Mouse (Mus musculus) embryonic facial prominence, embryonic 11.5 days (tissue): ENCODE results near the gene Alyref2. TPM values are rescaled to one million over a fixed set of nuclear protein-coding genes. Genes with fewer than 3 reads are reported as not detected.

Source experiments
- ATAC-seq: fragments of 200-750 bp; cut with Nextera tagmentation; replicated peaks from 2 replicates; pipeline ENCODE4 v1.8.0; 2017; ENCODE audit warnings: low read depth; ENCODE audit not compliant: insufficient number of reproducible peaks, low FRiP score, low TSS enrichment
- DNase-seq: peaks from one replicate; pipeline ENCODE4 v3.0.0-alpha.2; 2015; ENCODE audit warnings: low spot score
- H3K27ac ChIP-seq: fragments of 300-500 bp; sonication (generic); replicated peaks from 2 replicates; pipeline ENCODE4 v1.5.1; 2014; ENCODE audit warnings: mild to moderate bottlenecking, low read depth, low read length, control low read depth
- H3K27me3 ChIP-seq: fragments of 300-500 bp; sonication (generic); 2 replicates; pipeline ENCODE4 v1.6.1; 2014; ENCODE audit warnings: mild to moderate bottlenecking, low read length, moderate library complexity, mixed read lengths; ENCODE audit not compliant: control insufficient read depth, insufficient read depth
- H3K36me3 ChIP-seq: fragments of 300-500 bp; sonication (generic); replicated peaks from 2 replicates; pipeline ENCODE4 v1.6.1; 2014; ENCODE audit warnings: low read depth, mild to moderate bottlenecking, low read length, moderate library complexity, mixed read lengths; ENCODE audit not compliant: control insufficient read depth, insufficient read depth
- H3K4me1 ChIP-seq: fragments of 300-500 bp; sonication (generic); 2 replicates; pipeline ENCODE4 v1.6.1; 2014; ENCODE audit warnings: low read length, mixed read lengths; ENCODE audit not compliant: control insufficient read depth, insufficient read depth
- H3K4me2 ChIP-seq: fragments of 300-500 bp; sonication (generic); 2 replicates; pipeline ENCODE4 v1.6.1; 2014; ENCODE audit warnings: low read depth, mild to moderate bottlenecking, control low read depth, low read length, moderate library complexity
- H3K4me3 ChIP-seq: fragments of 300-500 bp; sonication (generic); 2 replicates; pipeline ENCODE4 v1.5.1; 2014; ENCODE audit warnings: low read depth, low read length, control low read depth
- H3K9ac ChIP-seq: fragments of 300-500 bp; sonication (generic); replicated peaks from 2 replicates; pipeline ENCODE4 v1.6.1; 2014; ENCODE audit warnings: mild to moderate bottlenecking, control low read depth, low read length
- H3K9me3 ChIP-seq: fragments of 300-500 bp; sonication (generic); replicated peaks from 2 replicates; pipeline ENCODE4 v1.6.1; 2016; ENCODE audit warnings: mild to moderate bottlenecking, low read length, inconsistent platforms, mixed read lengths; ENCODE audit not compliant: control insufficient read depth
- WGBS: fragments of 180-500 bp; shearing (Covaris S2); extraction: QIAGEN DNeasy Blood & Tissue Kit; methylation state at CpG from one replicate; pipeline ENCODE4 v1.1.7; 2014; 5-methylcytosine and 5-hydroxymethylcytosine counted together
- polyA plus RNA-seq: library from polyadenylated mRNA; unstranded; fragments of >200 nt; fragmentation: Nextera tagmentation; extraction: Ambion mirVana; gene quantifications from 2 replicates; pipeline ENCODE4 v1.2.1, GENCODE M21; 2014

Alyref2 gene
- polyA plus RNA-seq, 1 experiment from 2014 or later = 10.7 TPM

DNA sequence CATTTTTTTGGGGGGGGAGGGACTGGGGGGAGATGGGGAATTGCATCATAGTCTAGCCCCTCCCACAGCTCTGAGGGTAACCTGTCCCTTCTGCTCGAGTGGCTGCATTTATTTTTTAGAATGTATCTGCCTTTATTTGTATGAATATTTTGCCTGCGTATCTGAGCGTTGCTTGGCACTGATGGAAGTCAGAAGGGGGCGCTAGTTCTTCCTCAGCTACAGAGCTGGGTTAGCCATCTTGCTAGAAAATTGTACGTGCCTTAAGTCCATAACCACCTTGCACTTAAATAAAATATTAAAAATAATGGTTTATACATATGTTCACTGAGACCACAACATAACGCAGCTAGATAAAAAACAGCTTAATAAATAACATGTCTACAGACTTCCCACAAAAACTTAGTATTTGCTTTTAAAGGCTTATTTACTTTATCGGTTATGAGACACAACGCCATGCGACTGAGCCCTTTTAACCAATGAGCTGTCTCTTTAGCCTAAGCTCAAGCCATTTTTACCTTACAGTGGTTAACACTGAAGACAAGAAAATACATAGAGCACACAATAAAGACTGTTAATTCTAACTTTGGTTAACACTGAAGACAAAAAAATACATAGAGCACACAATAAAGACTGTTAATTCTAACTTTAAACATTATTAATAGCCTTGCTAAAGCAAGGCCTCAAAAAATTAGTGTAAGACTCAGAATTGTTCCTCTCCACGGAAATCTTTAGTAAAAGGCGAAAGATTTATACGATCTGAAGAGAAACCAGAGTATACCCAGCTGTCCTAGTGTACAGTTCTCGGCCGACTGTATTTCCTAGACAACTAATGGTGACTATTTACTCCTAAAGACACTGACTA, 659 bp upstream of the Alyref2 start:
- Histone ChIP-seq H3K4me2 (no peak overlapping the region; the same call in 1 of the 2 replicates), H3K4me3 (no peak overlapping the region), H3K9me3 (no peaks in the 10 kb centered on the region), H3K36me3 (no peaks in the 10 kb centered on the region), H3K27me3 (no peaks in the 10 kb centered on the region), H3K27ac (peak overlapping the region; percentile 21; the same call in 1 of the 2 replicates), H3K9ac (no peak overlapping the region), H3K4me1 (no peaks in the 10 kb centered on the region)
- under 1% methylated on average over 14 of the region's 14 CpGs for WGBS
- DNase-seq (peak; percentile 88), ATAC-seq (peak; percentile 87)

DNA sequence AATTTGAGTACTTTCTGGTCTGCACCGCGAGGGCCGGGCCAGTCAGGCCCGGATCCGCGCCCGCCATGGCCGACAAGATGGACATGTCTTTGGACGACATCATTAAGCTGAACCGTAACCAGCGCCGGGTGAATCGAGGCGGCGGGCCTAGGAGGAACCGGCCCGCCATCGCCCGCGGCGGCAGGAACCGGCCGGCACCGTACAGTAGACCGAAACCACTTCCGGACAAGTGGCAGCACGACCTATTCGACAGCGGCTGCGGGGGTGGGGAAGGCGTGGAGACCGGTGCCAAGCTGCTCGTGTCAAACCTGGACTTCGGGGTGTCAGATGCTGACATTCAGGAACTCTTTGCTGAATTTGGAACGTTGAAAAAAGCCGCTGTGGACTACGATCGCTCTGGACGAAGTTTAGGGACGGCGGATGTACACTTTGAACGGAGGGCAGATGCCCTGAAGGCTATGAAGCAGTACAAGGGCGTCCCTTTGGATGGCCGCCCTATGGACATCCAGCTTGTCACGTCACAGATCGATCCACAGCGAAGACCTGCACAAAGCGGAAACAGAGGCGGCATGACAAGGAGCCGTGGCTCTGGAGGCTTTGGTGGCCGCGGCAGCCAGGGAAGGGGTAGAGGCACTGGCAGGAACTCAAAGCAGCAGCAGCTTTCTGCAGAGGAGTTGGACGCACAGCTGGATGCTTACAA, 464 bp downstream of the Alyref2 start:
- DNase-seq = peak; percentile 69
- peak overlapping the region; percentile 81 for H3K27ac ChIP-seq
- H3K9me3 ChIP-seq = no peaks in the 10 kb centered on the region
- no peaks in the 10 kb centered on the region for H3K4me1 ChIP-seq
- no peaks in the 10 kb centered on the region for H3K36me3 ChIP-seq
- H3K4me2 ChIP-seq = peak overlapping the region; percentile 85
- peak; percentile 47 for ATAC-seq
- H3K4me3 ChIP-seq = peak overlapping the region; percentile 55
- WGBS = under 1% methylated on average over 53 of the region's 53 CpGs
- peak overlapping the region; percentile 77 for H3K9ac ChIP-seq
- no peaks in the 10 kb centered on the region for H3K27me3 ChIP-seq

DNA sequence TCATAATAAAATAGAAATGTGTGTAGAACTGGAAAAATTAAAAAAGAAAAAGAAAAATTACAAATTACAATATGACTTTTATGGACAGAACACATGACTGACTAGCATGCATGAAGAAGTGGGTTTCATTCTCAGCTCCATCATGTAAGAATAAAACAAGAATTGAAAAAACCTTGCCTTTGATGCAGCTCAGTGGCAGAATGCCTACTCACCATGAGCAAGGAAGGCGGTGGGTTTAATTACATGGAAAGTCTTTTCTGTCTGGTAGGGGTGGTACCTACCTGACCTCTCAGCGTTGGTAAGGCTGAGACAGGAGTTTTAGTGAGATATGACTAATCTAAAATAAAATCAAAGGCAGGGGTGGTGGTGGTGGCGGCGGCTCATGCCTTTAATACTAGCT, 1.3 kb downstream of the Alyref2 start:
- Histone ChIP-seq H3K4me3 (no peak overlapping the region), H3K9me3 (no peaks in the 10 kb centered on the region), H3K36me3 (no peaks in the 10 kb centered on the region), H3K27ac (no peak overlapping the region), H3K4me1 (no peaks in the 10 kb centered on the region), H3K4me2 (no peak overlapping the region), H3K9ac (no peak overlapping the region), H3K27me3 (no peaks in the 10 kb centered on the region)
- DNase-seq = no peak
- WGBS = 82% methylated on average over 4 of the region's 4 CpGs
- ATAC-seq = no peak

DNA sequence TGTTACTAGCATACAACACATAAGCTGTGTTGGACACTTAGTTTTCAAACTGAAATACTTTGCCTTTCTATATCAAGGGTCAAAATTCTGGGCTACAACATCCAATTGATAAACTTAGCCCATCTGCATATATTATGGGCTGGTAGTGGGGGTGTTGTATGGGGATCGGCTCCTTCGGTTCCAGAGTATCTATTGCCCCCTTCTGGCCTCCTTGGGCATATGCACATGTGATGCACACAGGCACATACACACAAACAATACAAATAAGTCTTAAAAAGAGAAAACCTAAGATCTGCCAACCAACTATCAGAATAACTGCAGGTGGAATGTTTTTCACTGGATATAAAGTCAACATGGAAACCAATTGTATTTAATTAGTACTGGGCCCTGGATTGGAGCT, 10.0 kb downstream of the Alyref2 start:
- H3K27me3 ChIP-seq = no peaks in the 10 kb centered on the region
- H3K9me3 ChIP-seq = no peaks in the 10 kb centered on the region
- no peak overlapping the region for H3K4me2 ChIP-seq
- DNase-seq (no peak), ATAC-seq (no peak)
- H3K36me3 ChIP-seq = no peaks in the 10 kb centered on the region
- WGBS = 89% methylated on average over 2 of the region's 2 CpGs
- no peak overlapping the region for H3K9ac ChIP-seq
- no peak overlapping the region for H3K4me3 ChIP-seq
- no peak overlapping the region for H3K27ac ChIP-seq
- no peaks in the 10 kb centered on the region for H3K4me1 ChIP-seq

DNA sequence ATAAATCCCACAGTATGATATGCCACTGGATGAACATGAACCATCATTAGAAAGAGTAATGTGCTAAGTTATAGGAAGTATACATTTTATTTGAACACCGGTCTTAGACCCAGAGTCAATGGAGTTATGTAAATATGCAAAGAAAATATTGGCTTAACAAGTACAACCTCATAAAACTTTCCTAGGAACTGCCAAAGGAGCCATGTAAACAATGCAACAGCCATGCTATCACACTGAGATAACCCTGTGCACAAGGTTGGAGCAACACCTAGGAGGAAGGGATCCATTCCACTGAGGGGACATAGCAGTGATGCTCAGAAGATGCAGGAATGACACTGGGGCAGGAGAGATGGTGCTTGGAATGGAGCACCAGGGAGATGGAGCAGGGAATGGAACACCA, 10.5 kb downstream of the Alyref2 start:
- Histone ChIP-seq H3K9me3 (no peaks in the 10 kb centered on the region), H3K36me3 (no peaks in the 10 kb centered on the region), H3K4me1 (no peaks in the 10 kb centered on the region), H3K9ac (no peak overlapping the region), H3K27ac (no peak overlapping the region), H3K4me3 (no peak overlapping the region), H3K27me3 (no peaks in the 10 kb centered on the region), H3K4me2 (no peak overlapping the region)
- 97% methylated on average over 1 of the region's 1 CpGs for WGBS
- DNase-seq (no peak), ATAC-seq (no peak)

DNA sequence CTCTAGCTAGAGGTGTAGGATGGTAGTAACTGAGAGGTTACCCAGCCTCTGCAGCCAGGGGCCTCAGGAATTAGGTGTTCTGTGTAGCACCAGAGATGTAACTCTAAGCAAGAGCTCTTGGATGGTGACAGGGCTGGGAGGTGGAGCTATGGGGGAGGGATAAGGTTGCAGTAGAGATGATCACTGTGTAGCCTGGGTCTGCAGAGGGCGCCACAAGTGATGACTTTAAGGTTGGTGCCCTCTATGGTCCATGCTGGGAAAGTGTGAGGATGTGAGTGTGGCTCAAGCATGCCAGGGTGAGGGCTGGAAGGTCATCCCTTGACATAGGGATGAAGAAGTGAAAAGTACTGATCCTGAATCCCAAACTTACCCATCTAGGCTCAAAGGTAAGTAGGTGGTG, 11.8 kb downstream of the Alyref2 start:
- no peaks in the 10 kb centered on the region for H3K4me1 ChIP-seq
- ATAC-seq (no peak), DNase-seq (no peak)
- no peaks in the 10 kb centered on the region for H3K36me3 ChIP-seq
- H3K4me2 ChIP-seq = no peak overlapping the region
- H3K27ac ChIP-seq = no peak overlapping the region
- no peaks in the 10 kb centered on the region for H3K27me3 ChIP-seq
- WGBS = 6% methylated on average over 1 of the region's 1 CpGs
- no peaks in the 10 kb centered on the region for H3K9me3 ChIP-seq
- no peak overlapping the region for H3K4me3 ChIP-seq
- H3K9ac ChIP-seq = no peak overlapping the region

DNA sequence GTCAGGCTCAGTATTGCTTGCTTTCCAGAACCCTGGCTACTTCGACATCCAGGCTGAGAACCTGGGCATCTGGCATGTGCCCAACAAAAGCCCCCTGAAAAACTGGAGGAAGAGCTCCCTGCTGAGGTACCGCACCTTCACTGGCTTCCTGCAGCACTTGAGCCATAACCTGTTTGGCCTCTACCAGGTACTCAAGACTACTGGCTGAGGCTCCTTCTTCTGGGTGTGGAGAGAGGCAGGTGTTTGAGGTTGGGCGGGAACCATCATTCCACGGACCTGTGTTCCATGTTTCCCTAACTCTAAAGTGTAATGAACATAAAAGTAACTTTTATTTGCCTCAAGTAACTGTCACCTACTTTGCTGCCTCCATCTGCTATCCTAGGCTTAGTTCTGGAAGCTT, 12.3 kb downstream of the Alyref2 start:
- ATAC-seq = no peak
- 82% methylated on average over 4 of the region's 4 CpGs for WGBS
- Histone ChIP-seq H3K9ac (no peak overlapping the region), H3K4me1 (no peaks in the 10 kb centered on the region), H3K36me3 (no peaks in the 10 kb centered on the region), H3K9me3 (no peaks in the 10 kb centered on the region), H3K4me2 (no peak overlapping the region), H3K27ac (no peak overlapping the region), H3K27me3 (no peaks in the 10 kb centered on the region), H3K4me3 (no peak overlapping the region)
- no peak for DNase-seq

DNA sequence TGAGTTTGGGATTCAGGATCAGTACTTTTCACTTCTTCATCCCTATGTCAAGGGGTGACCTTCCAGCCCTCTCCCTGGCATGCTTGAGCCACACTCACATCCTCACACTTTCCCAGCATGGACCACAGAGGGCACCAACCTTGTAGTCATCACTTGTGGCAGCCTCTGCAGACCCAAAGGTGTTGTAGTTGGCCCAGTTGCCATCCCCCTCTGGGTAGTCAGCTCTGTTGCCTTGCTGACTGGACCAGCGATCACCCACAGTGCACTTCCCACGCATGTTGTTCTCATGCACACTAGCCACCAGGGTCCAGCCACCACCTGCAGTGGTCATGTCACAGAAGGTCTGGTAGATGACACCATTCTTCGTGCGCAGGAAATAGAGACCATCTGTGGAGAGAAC, 28.1 kb downstream of the Alyref2 start:
- WGBS = 87% methylated on average over 4 of the region's 4 CpGs
- H3K36me3 ChIP-seq = no peaks in the 10 kb centered on the region

More for the DNA sequence above, 28.1 kb downstream of the Alyref2 start:
- DNase-seq (no peak), ATAC-seq (no peak)
- H3K27ac ChIP-seq = no peak overlapping the region
- H3K4me2 ChIP-seq = no peak overlapping the region
- no peaks in the 10 kb centered on the region for H3K27me3 ChIP-seq
- no peak overlapping the region for H3K4me3 ChIP-seq
- H3K4me1 ChIP-seq = no peaks in the 10 kb centered on the region
- no peaks in the 10 kb centered on the region for H3K9me3 ChIP-seq
- no peak overlapping the region for H3K9ac ChIP-seq
